Mouse (Mus musculus) liver, postnatal 0 days (tissue): ENCODE results near the gene Gm44502.

ENCODE experiments used
- CTCF ChIP-seq: sonication (generic); IDR thresholded peaks from 2 replicates; pipeline ENCODE4 v1.5.1; 2016; ENCODE audit warnings: antibody characterized with exemption, low read depth
- EP300 ChIP-seq: IDR thresholded peaks from 2 replicates; pipeline ENCODE4 v1.6.1; 2016; ENCODE audit warnings: antibody characterized with exemption, low read depth, mild to moderate bottlenecking

- TF ChIP-seq EP300 (no peak), CTCF (no peak)
Measured at GRCm38 (mm10) chr15:89424621-89425020, 4.9 kb downstream of the Gm44502 start.
